9 mouse cellular contexts compared by ENCODE assay signal in genomic region chr12:30128561-30129410, GRCm38 (mm10). TPM values are rescaled to one million over a fixed set of nuclear protein-coding genes. Genes with fewer than 3 reads are reported as not detected.
DNase-seq lines count a peak whose midpoint lies in the region; ATAC-seq and TF ChIP-seq lines count a peak whose summit lies in the region.
"Had no signal": no experiment of that assay in that cellular context is flagged by ENCODE, and none has a peak within 500 bp of the region (broad histone marks: within the 10 kb centered on the region; RNA-seq: fewer than 3 reads in every experiment).

No protein-coding gene starts in this region.

- intact Hi-C loops in left cerebral cortex, postnatal 14 days (cut with DNase I), result loop anchor here (2.0 to 5.0 kb wide), 4 partner anchors 70 to 449 kb away; partner anchors contain the start of gene Sntg2

- no peak for TF ChIP-seq POLR2A in liver, adult 2 months (IDR thresholded peaks at IDR 0.05; ENCODE audit: extremely low read depth, insufficient read depth, low read length)

- no peak overlapping the region for H3K4me3 ChIP-seq in liver, adult 2 months (ENCODE audit: insufficient read depth, low read depth, low read length)
- H3K4me3 ChIP-seq in liver, embryonic 11.5 days (ENCODE audit: low read depth, low read length), result no peak overlapping the region

- WGBS in liver, adult 2 months, result 65% methylated on average over 7 of the region's 7 CpGs
- WGBS in liver, embryonic 11.5 days, result 67% methylated on average over 7 of the region's 7 CpGs

- TF ChIP-seq CTCF in liver, adult 2 months (IDR thresholded peaks at IDR 0.05; ENCODE audit: low read depth, low read length), result peak; percentile 58

- H3K36me3 ChIP-seq in liver, adult 2 months (ENCODE audit: control insufficient read depth, insufficient read depth, low read length), result no peaks in the 10 kb centered on the region
- H3K36me3 ChIP-seq in liver, embryonic 11.5 days (ENCODE audit: control insufficient read depth, insufficient read depth, low read length), result no peaks in the 10 kb centered on the region

- no peaks in the 10 kb centered on the region for H3K27me3 ChIP-seq in liver, adult 2 months (ENCODE audit: control insufficient read depth, insufficient read depth, low read length)
- no peaks in the 10 kb centered on the region for H3K27me3 ChIP-seq in liver, embryonic 11.5 days (replicated peaks; ENCODE audit: control insufficient read depth, insufficient read depth, low read length)

- no peak for ATAC-seq in liver, embryonic 11.5 days (replicated peaks; ENCODE audit: low FRiP score)

- H3K9ac ChIP-seq in liver, adult 2 months (ENCODE audit: low read depth, low read length), result no peak overlapping the region
- no peak overlapping the region for H3K9ac ChIP-seq in liver, embryonic 11.5 days (ENCODE audit: low read depth, low read length)

- H3K4me2 ChIP-seq in liver, embryonic 11.5 days, result no peak overlapping the region

- no peaks in the 10 kb centered on the region for H3K9me3 ChIP-seq in liver, embryonic 11.5 days (ENCODE audit: control insufficient read depth, low read length)

- H3K79me2 ChIP-seq in liver, adult 2 months (ENCODE audit: control insufficient read depth, insufficient read depth, low read length), result no peaks in the 10 kb centered on the region

- DNase-seq in liver, adult 2 months (ENCODE audit: extremely low read depth, low read depth, low spot score), result peak; percentile 38
- no peak for DNase-seq in liver, embryonic 11.5 days (ENCODE audit: low spot score)
- DNase-seq in cerebellum, adult 9-11 months, result peak; percentile 16
- DNase-seq in frontal cortex, postnatal 25 days (ENCODE audit: low spot score in 2 of 2), result peak; percentile 53 to 67
- DNase-seq in kidney, adult 18-20 months, result peak; percentile 59
- peak; percentile 88 to 90 for DNase-seq in left cerebral cortex, postnatal 14 days (ENCODE audit: low spot score in 2 of 2)
- peak; percentile 53 for DNase-seq in neural tube, embryonic 10.5 days (ENCODE audit: extremely low spot score, low spot score)
- DNase-seq in urinary bladder, postnatal 4 days (ENCODE audit: low spot score in 2 of 2), result peak; percentile 32 to 65

- H3K27ac ChIP-seq in liver, adult 2 months (replicated peaks; ENCODE audit: insufficient read depth, low read depth, low read length), result no peak overlapping the region
- H3K27ac ChIP-seq in liver, embryonic 11.5 days (ENCODE audit: low read depth, low read length), result no peak overlapping the region
- H3K27ac ChIP-seq: macrophage had no signal

- no peaks in the 10 kb centered on the region for H3K4me1 ChIP-seq in liver, adult 2 months (ENCODE audit: control insufficient read depth, insufficient read depth, low read length)
- H3K4me1 ChIP-seq in liver, embryonic 11.5 days (replicated peaks; ENCODE audit: control insufficient read depth, insufficient read depth, low read length), result no peaks in the 10 kb centered on the region

RNA-seq across cellular contexts. Expression of gene Tpo, which starts 3.6 kb away (rescaled TPM):
- total RNA-seq in liver, adult 2 months (2014; rRNA removed), result not detected in 2 replicates
- polyA plus RNA-seq in liver, adult 2 months (2012; rRNA removed), result 0.44 TPM in 1 of 2 replicates, not detected in the other
- polyA plus RNA-seq in liver, embryonic 11.5 days (2014; fragmentation: Nextera tagmentation; extraction: Ambion mirVana), result not detected in 2 replicates
- under 1 TPM; 0.11 to 0.20 TPM for total RNA-seq in left cerebral cortex, postnatal 14 days (2021)
- polyA plus RNA-seq: macrophage had no signal
